Mouse (Mus musculus) liver, embryonic 16.5 days (tissue): ENCODE measurements around the gene Cbl. TPM values are rescaled to one million over a fixed set of nuclear protein-coding genes. Genes with fewer than 3 reads are reported as not detected.
"Not testable (repeated sequence)": the region's sequence is repeated elsewhere in the genome, so short reads cannot be mapped to it uniquely, and the experiment has no call there.

Source experiments
- ATAC-seq: fragments of 200-750 bp; cut with Nextera tagmentation; 2 replicates; pipeline ENCODE4 v1.8.0; 2017; ENCODE audit warnings: low read depth, mild to moderate bottlenecking, moderate number of reproducible peaks, moderate library complexity
- H3K27ac ChIP-seq: fragments of 300-500 bp; sonication (generic); 2 replicates; pipeline ENCODE4 v1.5.1; 2014; ENCODE audit warnings: mild to moderate bottlenecking, low read length
- H3K27me3 ChIP-seq: fragments of 300-500 bp; sonication (generic); 2 replicates; pipeline ENCODE4 v1.6.1; 2014; ENCODE audit warnings: low read depth, low read length, mixed read lengths; ENCODE audit not compliant: control insufficient read depth, insufficient read depth
- H3K36me3 ChIP-seq: fragments of 300-500 bp; sonication (generic); 2 replicates; pipeline ENCODE4 v1.6.1; 2014; ENCODE audit warnings: mild to moderate bottlenecking; ENCODE audit not compliant: control insufficient read depth, insufficient read depth
- H3K4me1 ChIP-seq: fragments of 300-500 bp; sonication (generic); 2 replicates; pipeline ENCODE4 v1.6.1; 2014; ENCODE audit warnings: low read depth, low read length, mixed read lengths; ENCODE audit not compliant: control insufficient read depth
- H3K4me2 ChIP-seq: fragments of 300-500 bp; sonication (generic); 2 replicates; pipeline ENCODE4 v1.6.1; 2014; ENCODE audit warnings: low read depth, low read length, mixed read lengths
- H3K4me3 ChIP-seq: fragments of 300-500 bp; sonication (generic); 2 replicates; pipeline ENCODE4 v1.5.1; 2014; ENCODE audit warnings: low read depth, mild to moderate bottlenecking, low read length
- H3K9ac ChIP-seq: fragments of 300-500 bp; sonication (generic); 2 replicates; pipeline ENCODE4 v1.6.1; 2014; ENCODE audit warnings: low read depth, low read length
- H3K9me3 ChIP-seq: fragments of 300-500 bp; sonication (generic); replicated peaks from 2 replicates; pipeline ENCODE4 v1.6.1; 2016; ENCODE audit warnings: low read length; ENCODE audit not compliant: control insufficient read depth
- WGBS: fragments of 180-500 bp; shearing (Covaris S2); extraction: QIAGEN DNeasy Blood & Tissue Kit; methylation state at CpG from one replicate; pipeline ENCODE4 v1.1.7; 2014; ENCODE audit not compliant: insufficient replicate concordance; 5-methylcytosine and 5-hydroxymethylcytosine counted together
- polyA plus RNA-seq: library from polyadenylated mRNA; unstranded; fragments of >200 nt; fragmentation: Nextera tagmentation; extraction: Ambion mirVana; gene quantifications from 2 replicates; pipeline ENCODE4 v1.2.1, GENCODE M21; 2015

The Cbl gene
- polyA plus RNA-seq, 1 experiment from 2014 or later: 5.0 TPM

GRCm38 (mm10) chr9:44114453-44114852, 119.4 kb downstream of the Cbl start:
- no peaks in the 10 kb centered on the region for H3K27me3 ChIP-seq
- H3K9me3 ChIP-seq: no peaks in the 10 kb centered on the region
- no peak overlapping the region for H3K4me3 ChIP-seq
- no peak overlapping the region for H3K9ac ChIP-seq
- WGBS: 51% methylated on average over 2 of the region's 2 CpGs
- no peak for ATAC-seq
- H3K36me3 ChIP-seq: 0 out of 2 replicates have a peak, but pooled peaks cover 2% of the 10 kb centered on the region
- H3K4me2 ChIP-seq: peak overlapping the region; percentile 62
- H3K27ac ChIP-seq: 0 out of 2 replicates have a peak overlapping the region, but pooled peaks have one; percentile 29
- H3K4me1 ChIP-seq: peaks cover 19% of the 10 kb centered on the region

GRCm38 (mm10) chr9:44113105-44113789, 120.6 kb downstream of the Cbl start, which contains the start of the genes Gm49380 and Rnf26:
TSS of gene Gm49380 (minus strand) at chr9:44113500.
TSS of gene Rnf26 (minus strand) at chr9:44113517.
- H3K4me3 ChIP-seq: peak within 1 kb of the TSS; percentile 81
- peak within 1 kb of the TSS; percentile 86 for H3K9ac ChIP-seq
- peak; percentile 95 for ATAC-seq
- peak within 1 kb of the TSS; percentile 81 for H3K27ac ChIP-seq
- H3K36me3 ChIP-seq: peaks cover 9% of the 10 kb centered on the region
- no peaks in the 10 kb centered on the region for H3K27me3 ChIP-seq
- under 1% methylated on average over 51 of the region's 51 CpGs for WGBS
- peak within 1 kb of the TSS; percentile 62 for H3K4me2 ChIP-seq
- H3K4me1 ChIP-seq: peaks cover 30% of the 10 kb centered on the region
- H3K9me3 ChIP-seq: no peaks in the 10 kb centered on the region

GRCm38 (mm10) chr9:44111909-44112308, 121.9 kb downstream of the Cbl start:
- H3K27ac ChIP-seq, ATAC-seq, H3K9ac ChIP-seq, H3K27me3 ChIP-seq, H3K9me3 ChIP-seq: not testable (repeated sequence)
- Histone ChIP-seq H3K36me3 (peaks cover 13% of the 10 kb centered on the region), H3K4me1 (peaks cover 37% of the 10 kb centered on the region), H3K4me3 (peak overlapping the region; percentile 81), H3K4me2 (peak overlapping the region; percentile 57)
- WGBS: 71% methylated on average over 10 of the region's 12 CpGs

- Histone ChIP-seq H3K4me2 (peak overlapping the region; percentile 43), H3K4me3 (peak overlapping the region; percentile 19), H3K36me3 (peaks cover 13% of the 10 kb centered on the region), H3K4me1 (peaks cover 37% of the 10 kb centered on the region), H3K9ac (peak overlapping the region; percentile 18; the same call in 1 of the 2 replicates), H3K27me3 (no peaks in the 10 kb centered on the region), H3K9me3 (no peaks in the 10 kb centered on the region), H3K27ac (no peak overlapping the region)
- 30% methylated on average over 9 of the region's 9 CpGs for WGBS
- ATAC-seq: no peak
Measured at GRCm38 (mm10) chr9:44109360-44110095, 124.3 kb downstream of the Cbl start.

GRCm38 (mm10) chr9:44108269-44109055, 125.4 kb downstream of the Cbl start:
- no peak overlapping the region for H3K4me2 ChIP-seq
- peak overlapping the region; percentile 18; the same call in 1 of the 2 replicates for H3K9ac ChIP-seq
- H3K4me3 ChIP-seq: no peak overlapping the region
- H3K27ac ChIP-seq: no peak overlapping the region
- no peaks in the 10 kb centered on the region for H3K27me3 ChIP-seq
- H3K36me3 ChIP-seq: peaks cover 13% of the 10 kb centered on the region
- ATAC-seq: no peak
- peaks cover 29% of the 10 kb centered on the region for H3K4me1 ChIP-seq
- 88% methylated on average over 31 of the region's 31 CpGs for WGBS
- no peaks in the 10 kb centered on the region for H3K9me3 ChIP-seq

GRCm38 (mm10) chr9:44107557-44108179, 126.2 kb downstream of the Cbl start:
- no peaks in the 10 kb centered on the region for H3K9me3 ChIP-seq
- no peak overlapping the region for H3K9ac ChIP-seq
- WGBS: 74% methylated on average over 25 of the region's 25 CpGs
- no peak overlapping the region for H3K27ac ChIP-seq
- H3K36me3 ChIP-seq: peaks cover 13% of the 10 kb centered on the region
- ATAC-seq: no peak
- H3K4me3 ChIP-seq: no peak overlapping the region
- peaks cover 29% of the 10 kb centered on the region for H3K4me1 ChIP-seq
- H3K27me3 ChIP-seq: no peaks in the 10 kb centered on the region
- no peak overlapping the region for H3K4me2 ChIP-seq

GRCm38 (mm10) chr9:44107110-44107509, 126.7 kb downstream of the Cbl start, which contains the start of gene C1qtnf5:
TSS of gene C1qtnf5 (plus strand) at chr9:44107245.
- Histone ChIP-seq H3K9me3 (no peaks in the 10 kb centered on the region), H3K27ac (no peak within 1 kb of the TSS), H3K36me3 (peaks cover 13% of the 10 kb centered on the region), H3K4me3 (no peak within 1 kb of the TSS), H3K4me2 (no peak within 1 kb of the TSS), H3K4me1 (peaks cover 29% of the 10 kb centered on the region), H3K9ac (no peak within 1 kb of the TSS), H3K27me3 (no peaks in the 10 kb centered on the region)
- ATAC-seq: no peak
- WGBS: 81% methylated on average over 8 of the region's 8 CpGs

- Histone ChIP-seq H3K4me2 (no peak overlapping the region), H3K27ac (no peak overlapping the region), H3K4me1 (peaks cover 29% of the 10 kb centered on the region), H3K36me3 (peaks cover 13% of the 10 kb centered on the region), H3K9ac (no peak overlapping the region), H3K27me3 (no peaks in the 10 kb centered on the region), H3K4me3 (no peak overlapping the region), H3K9me3 (no peaks in the 10 kb centered on the region)
- WGBS: 82% methylated on average over 4 of the region's 4 CpGs
- ATAC-seq: no peak
Measured at GRCm38 (mm10) chr9:44106596-44106995, 127.3 kb downstream of the Cbl start.
